ENCODE assay signal across 15 mouse cellular contexts in the genomic region with DNA sequence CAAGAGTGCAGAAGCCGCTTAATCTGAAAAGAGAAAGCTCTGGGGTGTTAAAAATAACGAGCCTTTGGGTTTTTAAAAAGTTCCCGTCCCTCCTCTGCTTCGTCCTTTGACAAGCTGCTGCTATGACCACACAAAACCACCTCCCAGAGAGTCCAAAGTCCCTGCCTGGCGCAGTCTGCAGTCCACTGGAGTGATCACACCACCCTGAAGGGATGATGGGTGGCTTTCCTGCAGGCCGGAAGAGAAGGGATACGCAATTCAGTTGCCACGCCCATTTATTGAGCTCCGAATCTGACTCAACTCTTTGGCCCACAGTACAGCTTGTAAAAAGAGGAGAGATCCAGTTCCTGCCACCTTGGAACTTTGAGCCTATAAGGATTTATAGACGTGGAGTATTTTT.
DNase-seq lines count a peak whose midpoint lies in the region; ATAC-seq and TF ChIP-seq lines count a peak whose summit lies in the region.
"Had no signal": no experiment of that assay in that cellular context is flagged by ENCODE, and none has a peak within 500 bp of the region (broad histone marks: within the 10 kb centered on the region; RNA-seq: fewer than 3 reads in every experiment).

No protein-coding gene starts in this region.

- intact Hi-C loops in heart, postnatal 10 days (cut with DNase I): loop anchor here (5.0 kb wide), 4 partner anchors 78 to 238 kb away; a partner anchor contains a TSS

- H3K36me3 ChIP-seq in kidney, adult 2 months (ENCODE audit: control insufficient read depth, insufficient read depth, low read length): no peaks in the 10 kb centered on the region
- H3K36me3 ChIP-seq in kidney, embryonic 15.5 days: no peaks in the 10 kb centered on the region
- no peaks in the 10 kb centered on the region for H3K36me3 ChIP-seq in kidney, postnatal 0 days (ENCODE audit: insufficient read depth, low read length)
- no peaks in the 10 kb centered on the region for H3K36me3 ChIP-seq in liver, embryonic 13.5 days
- H3K36me3 ChIP-seq: embryonic facial prominence, embryonic 10.5 days; lung, embryonic 15.5 days; neural tube, embryonic 13.5 days had no signal

- WGBS in kidney, adult 2 months: 54% methylated on average over 10 of the region's 10 CpGs
- WGBS in kidney, embryonic 15.5 days: 80% methylated on average over 10 of the region's 10 CpGs
- 71% methylated on average over 10 of the region's 10 CpGs for WGBS in kidney, postnatal 0 days
- 77% methylated on average over 10 of the region's 10 CpGs for WGBS in liver, embryonic 13.5 days (ENCODE audit: insufficient replicate concordance)

- H3K27me3 ChIP-seq in kidney, adult 2 months (replicated peaks; ENCODE audit: control insufficient read depth, insufficient read depth, low read length): no peaks in the 10 kb centered on the region
- H3K27me3 ChIP-seq in kidney, embryonic 15.5 days: no peaks in the 10 kb centered on the region
- no peaks in the 10 kb centered on the region for H3K27me3 ChIP-seq in kidney, postnatal 0 days (ENCODE audit: insufficient read depth, low read length)
- no peaks in the 10 kb centered on the region for H3K27me3 ChIP-seq in liver, embryonic 13.5 days
- H3K27me3 ChIP-seq: lung, embryonic 15.5 days; neural tube, embryonic 13.5 days had no signal

- TF ChIP-seq POLR2A in kidney, adult 2 months (IDR thresholded peaks at IDR 0.05; ENCODE audit: low read depth, low read length): no peak

- no peak for TF ChIP-seq CTCF in kidney, adult 2 months (conservative IDR thresholded peaks at IDR 0.05; ENCODE audit: insufficient read depth, insufficient read length, low read depth, low read length)
- no peak for TF ChIP-seq CTCF in kidney, postnatal 0 days (IDR thresholded peaks at IDR 0.05; ENCODE audit: low read depth)

- H3K4me1 ChIP-seq in kidney, adult 2 months (ENCODE audit: control insufficient read depth, insufficient read depth, low read length): peaks cover 19% of the 10 kb centered on the region
- H3K4me1 ChIP-seq in kidney, embryonic 15.5 days: peaks cover 22% of the 10 kb centered on the region
- H3K4me1 ChIP-seq in kidney, postnatal 0 days (replicated peaks; ENCODE audit: insufficient read depth, low read length): no peaks in the 10 kb centered on the region; the same call in 1 of the 2 replicates
- H3K4me1 ChIP-seq in liver, embryonic 13.5 days (replicated peaks): peaks cover 13% of the 10 kb centered on the region
- H3K4me1 ChIP-seq: embryonic facial prominence, embryonic 10.5 days had no signal

- H3K4me2 ChIP-seq in kidney, embryonic 15.5 days: no peak overlapping the region
- no peak overlapping the region for H3K4me2 ChIP-seq in kidney, postnatal 0 days (ENCODE audit: low read length)
- H3K4me2 ChIP-seq in liver, embryonic 13.5 days: no peak overlapping the region
- H3K4me2 ChIP-seq: lung, embryonic 15.5 days; neural tube, embryonic 13.5 days had no signal

- no peak for ATAC-seq in kidney, embryonic 15.5 days (replicated peaks; ENCODE audit: low FRiP score)
- peak; percentile 49; the same call in 1 of the 2 replicates for ATAC-seq in kidney, postnatal 0 days (replicated peaks; ENCODE audit: low FRiP score, low read depth)
- peak; percentile 75 for ATAC-seq in liver, embryonic 13.5 days (ENCODE audit: low read depth)

- no peak overlapping the region for H3K9ac ChIP-seq in kidney, embryonic 15.5 days
- H3K9ac ChIP-seq in kidney, postnatal 0 days (ENCODE audit: low read depth, low read length): no peak overlapping the region
- no peak overlapping the region for H3K9ac ChIP-seq in liver, embryonic 13.5 days
- H3K9ac ChIP-seq: lung, embryonic 15.5 days; neural tube, embryonic 13.5 days had no signal

- H3K4me3 ChIP-seq in kidney, adult 2 months (ENCODE audit: insufficient read depth, low read depth, low read length): no peak overlapping the region
- no peak overlapping the region for H3K4me3 ChIP-seq in kidney, embryonic 15.5 days (replicated peaks)
- H3K4me3 ChIP-seq in kidney, postnatal 0 days (replicated peaks; ENCODE audit: low read depth, low read length): no peak overlapping the region
- H3K4me3 ChIP-seq in liver, embryonic 13.5 days (replicated peaks): no peak overlapping the region
- H3K4me3 ChIP-seq: embryonic facial prominence, embryonic 10.5 days; lung, embryonic 15.5 days; neural tube, embryonic 13.5 days had no signal

- H3K27ac ChIP-seq in kidney, adult 2 months (ENCODE audit: insufficient read depth, low read depth, low read length): peak overlapping the region; percentile 82; the same call in 1 of the 2 replicates
- no peak overlapping the region for H3K27ac ChIP-seq in kidney, embryonic 15.5 days
- H3K27ac ChIP-seq in kidney, postnatal 0 days: peak overlapping the region; percentile 36; the same call in 1 of the 2 replicates
- H3K27ac ChIP-seq in liver, embryonic 13.5 days: peak overlapping the region; percentile 75
- H3K27ac ChIP-seq: embryonic facial prominence, embryonic 10.5 days; lung, embryonic 15.5 days; neural tube, embryonic 13.5 days had no signal

- H3K9me3 ChIP-seq in kidney, embryonic 15.5 days (replicated peaks): no peaks in the 10 kb centered on the region
- H3K9me3 ChIP-seq in kidney, postnatal 0 days (replicated peaks; ENCODE audit: low read length): no peaks in the 10 kb centered on the region
- H3K9me3 ChIP-seq in liver, embryonic 13.5 days (replicated peaks): no peaks in the 10 kb centered on the region
- H3K9me3 ChIP-seq: embryonic facial prominence, embryonic 10.5 days; lung, embryonic 15.5 days; neural tube, embryonic 13.5 days had no signal

- DNase-seq in kidney, adult 2 months: peak; percentile 90
- no peak for DNase-seq in kidney, postnatal 0 days (ENCODE audit: low spot score)
- DNase-seq in liver, embryonic 13.5 days: peak; percentile 15
- peak; percentile 75 for DNase-seq in yolk sac, embryonic 10.5 days (ENCODE audit: low spot score)
- DNase-seq in layer of hippocampus, adult 8-10 months (ENCODE audit: low spot score in 2 of 2): no peak
- no peak for DNase-seq in heart, postnatal 10 days
- DNase-seq in left cerebral cortex, adult 9 months (ENCODE audit: low spot score in 2 of 2): no peak
- DNase-seq: cerebellum, postnatal 10 days; heart, adult 18-20 months; left cerebral cortex, postnatal 4 days; thymus, adult 2 months had no signal

Comparison
In these comparisons a context has a peak if more than half of its experiments do, and no peak if none do; other contexts are left out.
1. DNase-seq: peak in kidney, adult 2 months (single experiment), liver, embryonic 13.5 days (single experiment) and yolk sac, embryonic 10.5 days (single experiment); none in kidney, postnatal 0 days (single experiment), layer of hippocampus, adult 8-10 months (0 of 2), heart, postnatal 10 days (0 of 2) and left cerebral cortex, adult 9 months (0 of 2).